Mouse (Mus musculus) midbrain, embryonic 11.5 days (tissue): ENCODE data around the gene Tmem164. TPM values are rescaled to one million over a fixed set of nuclear protein-coding genes. Genes with fewer than 3 reads are reported as not detected.

Experiments used
- ATAC-seq: fragments of 200-750 bp; cut with Nextera tagmentation; 2 replicates; pipeline ENCODE4 v1.8.0; 2017; ENCODE audit warnings: moderate TSS enrichment, moderate library complexity; ENCODE audit not compliant: low FRiP score
- DNase-seq: peaks from one replicate; pipeline ENCODE4 v3.0.0; 2015; ENCODE audit warnings: low spot score; ENCODE audit errors: missing footprints
- H3K27ac ChIP-seq: fragments of 300-500 bp; sonication (generic); 2 replicates; pipeline ENCODE4 v1.5.1; 2014; ENCODE audit warnings: low read depth, low read length
- H3K27me3 ChIP-seq: fragments of 300-500 bp; sonication (generic); 2 replicates; pipeline ENCODE4 v1.6.1; 2014; ENCODE audit warnings: mild to moderate bottlenecking, low read length, moderate library complexity, mixed read lengths; ENCODE audit not compliant: control insufficient read depth, insufficient read depth
- H3K36me3 ChIP-seq: fragments of 300-500 bp; sonication (generic); 2 replicates; pipeline ENCODE4 v1.6.1; 2014; ENCODE audit warnings: mild to moderate bottlenecking, low read length, moderate library complexity, mixed read lengths; ENCODE audit not compliant: control insufficient read depth, insufficient read depth
- H3K4me1 ChIP-seq: fragments of 300-500 bp; sonication (generic); 2 replicates; pipeline ENCODE4 v1.6.1; 2014; ENCODE audit warnings: low read length; ENCODE audit not compliant: control insufficient read depth, insufficient read depth
- H3K4me2 ChIP-seq: fragments of 300-500 bp; sonication (generic); 2 replicates; pipeline ENCODE4 v1.6.1; 2014; ENCODE audit warnings: mild to moderate bottlenecking, moderate library complexity
- H3K4me3 ChIP-seq: fragments of 300-500 bp; sonication (generic); 2 replicates; pipeline ENCODE4 v1.5.1; 2014; ENCODE audit warnings: low read depth, low read length
- H3K9ac ChIP-seq: fragments of 300-500 bp; sonication (generic); 2 replicates; pipeline ENCODE4 v1.6.1; 2014; ENCODE audit warnings: low read length
- H3K9me3 ChIP-seq: fragments of 300-500 bp; sonication (generic); 2 replicates; pipeline ENCODE4 v1.6.1; 2016; ENCODE audit warnings: low read length; ENCODE audit not compliant: control insufficient read depth
- WGBS: fragments of 180-500 bp; shearing (Covaris S2); extraction: QIAGEN DNeasy Blood & Tissue Kit; methylation state at CpG from one replicate; pipeline ENCODE4 v1.1.7; 2014; 5-methylcytosine and 5-hydroxymethylcytosine counted together
- polyA plus RNA-seq: library from polyadenylated mRNA; unstranded; fragments of >200 nt; fragmentation: Nextera tagmentation; extraction: Ambion mirVana; gene quantifications from 2 replicates; pipeline ENCODE4 v1.2.1, GENCODE M21; 2014

Gene Tmem164
- polyA plus RNA-seq, 1 experiment from 2014 or later: 26.2 TPM

GRCm38 (mm10) chrX:142833164-142833796, 152.1 kb downstream of the Tmem164 start:
- DNase-seq: no peak
- no peak for ATAC-seq
- Histone ChIP-seq H3K9ac (no peak overlapping the region), H3K36me3 (no peaks in the 10 kb centered on the region; the same call in 1 of the 2 replicates), H3K4me1 (no peaks in the 10 kb centered on the region), H3K27me3 (peaks cover 6% of the 10 kb centered on the region), H3K4me2 (no peak overlapping the region), H3K27ac (no peak overlapping the region), H3K4me3 (no peak overlapping the region), H3K9me3 (no peaks in the 10 kb centered on the region)
- WGBS: 77% methylated on average over 13 of the region's 13 CpGs

- Histone ChIP-seq H3K27ac (no peak overlapping the region), H3K9ac (no peak overlapping the region), H3K4me3 (no peak overlapping the region), H3K9me3 (no peaks in the 10 kb centered on the region), H3K27me3 (peaks cover 6% of the 10 kb centered on the region), H3K36me3 (no peaks in the 10 kb centered on the region; the same call in 1 of the 2 replicates), H3K4me1 (no peaks in the 10 kb centered on the region), H3K4me2 (no peak overlapping the region)
- DNase-seq (no peak), ATAC-seq (no peak)
- WGBS: 89% methylated on average over 6 of the region's 6 CpGs
Observed at GRCm38 (mm10) chrX:142834807-142835206, 153.6 kb downstream of the Tmem164 start.

DNA sequence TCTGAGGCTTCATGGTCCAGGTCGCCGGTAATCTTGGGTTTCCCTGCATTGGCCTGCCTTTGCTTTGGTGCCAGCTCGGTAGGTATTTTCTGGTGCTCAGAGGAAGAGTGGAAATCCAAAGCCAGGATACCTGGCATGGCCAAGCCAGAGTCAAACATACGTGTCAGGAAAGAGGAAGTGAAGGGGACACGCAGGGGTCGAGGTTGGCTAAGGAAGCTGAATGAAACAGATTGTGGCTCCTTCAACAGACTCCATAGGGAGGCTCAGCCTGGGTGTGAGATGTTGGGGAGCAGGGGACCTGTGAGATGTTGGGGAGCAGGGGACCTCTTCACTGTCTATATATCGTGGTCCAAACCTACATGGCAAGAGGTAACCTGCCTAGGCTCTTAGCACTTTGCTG, 155.2 kb downstream of the Tmem164 start:
- no peak for ATAC-seq
- Histone ChIP-seq H3K27me3 (peaks cover 6% of the 10 kb centered on the region), H3K4me3 (no peak overlapping the region), H3K27ac (no peak overlapping the region), H3K4me1 (no peaks in the 10 kb centered on the region), H3K9ac (no peak overlapping the region), H3K9me3 (no peaks in the 10 kb centered on the region), H3K4me2 (no peak overlapping the region), H3K36me3 (no peaks in the 10 kb centered on the region; the same call in 1 of the 2 replicates)
- DNase-seq: no peak
- WGBS: 92% methylated on average over 7 of the region's 7 CpGs

DNA sequence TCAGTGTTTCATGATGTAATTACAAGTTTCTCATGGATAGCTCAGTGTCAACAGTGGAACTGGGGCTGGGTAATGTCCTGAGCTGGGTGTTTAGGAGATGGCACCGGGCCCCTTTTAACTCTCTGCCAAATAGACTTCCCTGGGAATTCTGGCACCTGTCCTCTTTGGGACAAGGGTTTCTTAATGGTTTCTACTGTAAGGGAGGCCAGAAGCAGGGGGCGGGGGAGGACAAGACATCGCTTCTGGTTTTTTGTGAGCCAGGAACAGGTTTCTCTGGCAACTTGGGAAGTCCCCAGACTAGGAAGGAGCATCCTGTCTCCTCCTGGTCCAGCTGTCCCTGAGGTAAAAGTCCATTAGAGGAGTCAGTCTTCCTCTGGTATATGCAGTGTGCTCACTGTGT, 156.1 kb downstream of the Tmem164 start:
- H3K27ac ChIP-seq: no peak overlapping the region
- H3K4me1 ChIP-seq: no peaks in the 10 kb centered on the region
- H3K4me3 ChIP-seq: no peak overlapping the region
- no peak for DNase-seq
- no peak for ATAC-seq
- no peak overlapping the region for H3K4me2 ChIP-seq
- 91% methylated on average over 3 of the region's 3 CpGs for WGBS
- H3K27me3 ChIP-seq: peaks cover 6% of the 10 kb centered on the region
- H3K9me3 ChIP-seq: no peaks in the 10 kb centered on the region
- no peaks in the 10 kb centered on the region; the same call in 1 of the 2 replicates for H3K36me3 ChIP-seq
- H3K9ac ChIP-seq: no peak overlapping the region

- no peaks in the 10 kb centered on the region; the same call in 1 of the 2 replicates for H3K36me3 ChIP-seq
- no peak overlapping the region for H3K4me3 ChIP-seq
- H3K4me2 ChIP-seq: no peak overlapping the region
- H3K27ac ChIP-seq: no peak overlapping the region
- no peaks in the 10 kb centered on the region for H3K9me3 ChIP-seq
- peaks cover 6% of the 10 kb centered on the region for H3K27me3 ChIP-seq
- DNase-seq (no peak), ATAC-seq (no peak)
- WGBS: 74% methylated on average over 2 of the region's 2 CpGs
- no peak overlapping the region for H3K9ac ChIP-seq
- H3K4me1 ChIP-seq: no peaks in the 10 kb centered on the region
Observed at GRCm38 (mm10) chrX:142838841-142839240, 157.6 kb downstream of the Tmem164 start.

- 78% methylated on average over 7 of the region's 7 CpGs for WGBS
- no peak overlapping the region for H3K9ac ChIP-seq
- no peak overlapping the region for H3K4me3 ChIP-seq
- no peak overlapping the region for H3K4me2 ChIP-seq
- no peak for ATAC-seq
- no peaks in the 10 kb centered on the region; the same call in 1 of the 2 replicates for H3K36me3 ChIP-seq
- H3K4me1 ChIP-seq: no peaks in the 10 kb centered on the region
- peaks cover 6% of the 10 kb centered on the region for H3K27me3 ChIP-seq
- no peak for DNase-seq
- no peaks in the 10 kb centered on the region for H3K9me3 ChIP-seq
- H3K27ac ChIP-seq: no peak overlapping the region
Observed at GRCm38 (mm10) chrX:142839411-142839810, 158.2 kb downstream of the Tmem164 start.

- Histone ChIP-seq H3K27me3 (peaks cover 3% of the 10 kb centered on the region), H3K9me3 (no peaks in the 10 kb centered on the region), H3K4me1 (no peaks in the 10 kb centered on the region), H3K9ac (no peak overlapping the region), H3K4me2 (no peak overlapping the region), H3K27ac (no peak overlapping the region), H3K4me3 (no peak overlapping the region), H3K36me3 (no peaks in the 10 kb centered on the region)
- DNase-seq (no peak), ATAC-seq (no peak)
- whole genome bisulfite sequencing: 76% methylated on average over 4 of the region's 4 CpGs
Observed at GRCm38 (mm10) chrX:142841916-142842315, 160.7 kb downstream of the Tmem164 start.

- ATAC-seq: no peak
- Histone ChIP-seq H3K4me1 (no peaks in the 10 kb centered on the region), H3K4me3 (no peak overlapping the region), H3K27me3 (peaks cover 2% of the 10 kb centered on the region), H3K9ac (no peak overlapping the region), H3K36me3 (no peaks in the 10 kb centered on the region), H3K27ac (no peak overlapping the region), H3K9me3 (no peaks in the 10 kb centered on the region), H3K4me2 (no peak overlapping the region)
- DNase-seq: no peak
- 87% methylated on average over 6 of the region's 6 CpGs for WGBS
Observed at GRCm38 (mm10) chrX:142846266-142846665, 165.1 kb downstream of the Tmem164 start.

- Histone ChIP-seq H3K9ac (no peak overlapping the region), H3K27me3 (peaks cover 2% of the 10 kb centered on the region), H3K36me3 (no peaks in the 10 kb centered on the region), H3K27ac (no peak overlapping the region), H3K4me2 (no peak overlapping the region), H3K9me3 (no peaks in the 10 kb centered on the region), H3K4me1 (no peaks in the 10 kb centered on the region), H3K4me3 (no peak overlapping the region)
- 94% methylated on average over 9 of the region's 9 CpGs for WGBS
- ATAC-seq (no peak), DNase-seq (no peak)
Observed at GRCm38 (mm10) chrX:142848032-142848431, 166.8 kb downstream of the Tmem164 start.
